Comparison of ENCODE assay signal across 11 mouse cellular contexts in the genomic region with DNA sequence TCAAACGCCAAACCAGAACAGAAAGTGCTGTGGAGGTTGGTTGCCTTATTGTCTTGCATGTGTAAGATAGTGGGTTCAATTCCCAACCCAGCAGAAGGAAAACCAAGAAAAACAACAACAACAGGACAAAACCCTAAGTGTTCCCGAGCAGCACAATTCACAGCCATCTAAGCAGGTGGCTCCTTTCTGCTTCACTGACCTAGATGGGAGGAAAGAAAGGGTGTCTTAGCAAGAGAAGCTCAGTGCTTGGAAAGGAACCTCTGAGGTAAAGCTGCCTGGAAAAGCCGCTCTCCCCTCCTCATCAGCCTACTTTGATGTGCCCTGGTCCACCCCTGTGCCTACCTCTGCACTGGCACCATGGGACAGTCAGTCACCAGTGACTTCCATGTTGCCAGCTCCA.
"Had no signal": no experiment of that assay in that cellular context is flagged by ENCODE, and none has a peak within 500 bp of the region (broad histone marks: within the 10 kb centered on the region; RNA-seq: fewer than 3 reads in every experiment).

No protein-coding gene starts in this region.

- ATAC-seq: liver, embryonic 12.5 days; midbrain, embryonic 16.5 days had no signal

- DNase-seq: kidney, adult 9 months; kidney, postnatal 36 days; layer of hippocampus, adult 9-11 months; lung, postnatal 14 days; retina, postnatal 1 day; right cerebral cortex, postnatal 4 days; spleen, adult 18-20 months; thymus, adult 18-20 months; thymus, postnatal 14 days had no signal
